ENCODE assay signal across 32 mouse cellular contexts in the genomic region with DNA sequence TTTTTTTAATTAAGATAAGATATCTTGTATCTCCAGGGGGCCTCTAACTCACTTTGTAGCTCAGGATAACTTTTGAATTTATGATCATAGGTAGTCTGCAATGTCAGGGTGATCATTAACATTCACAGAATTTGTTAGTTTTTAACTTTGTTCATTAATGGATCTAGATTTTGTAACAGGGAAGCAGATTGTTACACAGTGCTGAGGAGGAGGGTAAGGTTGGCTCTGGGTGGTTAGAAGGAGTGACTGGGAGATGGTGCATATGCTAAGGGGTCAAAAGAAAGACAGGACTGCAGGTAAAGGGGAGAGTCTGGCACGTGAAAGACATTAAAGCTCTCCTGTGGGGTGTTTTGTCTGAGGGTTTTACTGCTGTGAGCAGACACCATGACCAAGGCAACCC.
"Had no signal": no experiment of that assay in that cellular context is flagged by ENCODE, and none has a peak within 500 bp of the region (broad histone marks: within the 10 kb centered on the region; RNA-seq: fewer than 3 reads in every experiment).

No protein-coding gene starts in this region.

- H3K4me3 ChIP-seq: limb, embryonic 10.5 days; limb, embryonic 12.5 days; limb, embryonic 13.5 days; limb, embryonic 15.5 days; liver, embryonic 12.5 days; liver, embryonic 13.5 days; liver, embryonic 15.5 days; lung, embryonic 15.5 days; megakaryocyte, embryonic 14.5 days; midbrain, embryonic 10.5 days; midbrain, embryonic 12.5 days; midbrain, embryonic 13.5 days; midbrain, embryonic 15.5 days; myocyte; neural tube, embryonic 12.5 days had no signal

- H3K36me3 ChIP-seq: limb, embryonic 10.5 days; limb, embryonic 12.5 days; limb, embryonic 13.5 days; limb, embryonic 15.5 days; liver, embryonic 12.5 days; liver, embryonic 13.5 days; liver, embryonic 15.5 days; lung, embryonic 15.5 days; midbrain, embryonic 10.5 days; midbrain, embryonic 12.5 days; midbrain, embryonic 13.5 days; midbrain, embryonic 15.5 days; neural tube, embryonic 12.5 days had no signal

- H3K9ac ChIP-seq: limb, embryonic 12.5 days; limb, embryonic 13.5 days; limb, embryonic 15.5 days; liver, embryonic 12.5 days; liver, embryonic 13.5 days; liver, embryonic 14.5 days; liver, embryonic 15.5 days; liver, postnatal 0 days; lung, embryonic 14.5 days; lung, embryonic 15.5 days; midbrain, embryonic 12.5 days; midbrain, embryonic 13.5 days; midbrain, embryonic 15.5 days; neural tube, embryonic 12.5 days had no signal

- H3K4me2 ChIP-seq: limb, embryonic 12.5 days; limb, embryonic 13.5 days; limb, embryonic 15.5 days; liver, embryonic 11.5 days; liver, embryonic 12.5 days; liver, embryonic 13.5 days; liver, embryonic 15.5 days; lung, embryonic 14.5 days; lung, embryonic 15.5 days; midbrain, embryonic 11.5 days; midbrain, embryonic 12.5 days; midbrain, embryonic 13.5 days; midbrain, embryonic 15.5 days; neural tube, embryonic 12.5 days had no signal

- H3K4me1 ChIP-seq: limb, embryonic 15.5 days; liver, embryonic 12.5 days; liver, embryonic 13.5 days; liver, embryonic 15.5 days had no signal

- ATAC-seq: liver, embryonic 12.5 days; liver, postnatal 0 days; lung, postnatal 0 days; midbrain, embryonic 13.5 days; midbrain, embryonic 15.5 days; midbrain, embryonic 16.5 days had no signal

- H3K27me3 ChIP-seq: limb, embryonic 12.5 days; limb, embryonic 13.5 days; limb, embryonic 15.5 days; liver, embryonic 12.5 days; liver, embryonic 13.5 days; liver, embryonic 15.5 days; lung, embryonic 15.5 days; megakaryocyte, embryonic 14.5 days; midbrain, embryonic 15.5 days; neural tube, embryonic 12.5 days had no signal

- H3K27ac ChIP-seq: limb, embryonic 10.5 days; limb, embryonic 12.5 days; limb, embryonic 13.5 days; limb, embryonic 15.5 days; liver, embryonic 12.5 days; liver, embryonic 13.5 days; liver, embryonic 14.5 days; liver, embryonic 15.5 days; lung, embryonic 15.5 days; macrophage; midbrain, embryonic 10.5 days; midbrain, embryonic 12.5 days; midbrain, embryonic 13.5 days; midbrain, embryonic 15.5 days; neural tube, embryonic 12.5 days had no signal

- H3K9me3 ChIP-seq: limb, embryonic 10.5 days; limb, embryonic 12.5 days; limb, embryonic 13.5 days; limb, embryonic 15.5 days; liver, embryonic 12.5 days; liver, embryonic 13.5 days; liver, embryonic 15.5 days; lung, embryonic 15.5 days; midbrain, embryonic 10.5 days; midbrain, embryonic 12.5 days; midbrain, embryonic 13.5 days; midbrain, embryonic 15.5 days; neural tube, embryonic 12.5 days had no signal

- DNase-seq: left cerebral cortex, postnatal 4 days; liver; liver, embryonic 13.5 days; liver, postnatal 0 days; lung, adult 18-20 months; lung, adult 2 months; lung, embryonic 14.5 days; lung, postnatal 10 days; lung, postnatal 14 days; lung, postnatal 36 days; lung, postnatal 4 days; midbrain, embryonic 14.5 days had no signal
